11 mouse cellular contexts compared by ENCODE assay signal in the genomic region with DNA sequence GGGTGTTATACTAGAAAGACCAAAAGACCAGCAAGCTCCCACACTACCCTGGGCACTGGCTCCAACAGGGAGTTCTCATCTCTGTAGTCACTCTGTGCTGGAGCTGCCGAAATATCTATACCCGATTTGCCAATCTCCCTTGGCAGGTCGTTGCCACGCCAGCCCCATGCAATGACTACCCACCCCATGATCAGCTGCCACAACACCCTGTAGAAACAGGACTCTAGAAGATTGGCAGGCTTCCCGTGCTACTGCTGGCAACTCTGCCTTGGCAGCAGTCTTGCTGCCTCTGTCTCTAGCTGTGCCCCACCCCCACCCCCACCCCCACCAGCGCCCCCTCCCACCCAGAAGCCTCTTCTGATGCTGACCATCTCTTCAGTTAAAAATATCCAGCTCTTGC.
DNase-seq lines count a peak whose midpoint lies in the region.
"Had no signal": no experiment of that assay in that cellular context is flagged by ENCODE, and none has a peak within 500 bp of the region (broad histone marks: within the 10 kb centered on the region; RNA-seq: fewer than 3 reads in every experiment).

No protein-coding gene starts in this region.

- intact Hi-C loops in heart, postnatal 25 days (cut with DNase I): no loop called here
- intact Hi-C loops in heart, postnatal 10 days (cut with DNase I): no loop called here

- peak; percentile 85 for DNase-seq in heart, adult 11 months
- no peak for DNase-seq in heart, postnatal 25 days (ENCODE audit: low spot score)
- peak; percentile 3 for DNase-seq in layer of hippocampus, adult 11-12 months (ENCODE audit: low spot score)
- no peak for DNase-seq in layer of hippocampus, postnatal 25 days (ENCODE audit: extremely low spot score in 1 of 2, low spot score in 1 of 2)
- DNase-seq in brain, adult 2 months (ENCODE audit: low read depth, low spot score): peak; percentile 15
- peak; percentile 23 to 43 for DNase-seq in heart, postnatal 10 days
- no peak for DNase-seq in spleen, adult 12 weeks (ENCODE audit: low spot score)
- DNase-seq: gastrocnemius, postnatal 14 days; kidney, postnatal 4 days; retina, postnatal 1 day; thymus, postnatal 25 days had no signal

Comparison
In these comparisons a context has a peak if more than half of its experiments do, and no peak if none do; other contexts are left out.
1. DNase-seq: peak in heart, adult 11 months (single experiment), layer of hippocampus, adult 11-12 months (single experiment), brain, adult 2 months (single experiment) and heart, postnatal 10 days (2 of 2); none in heart, postnatal 25 days (single experiment), layer of hippocampus, postnatal 25 days (0 of 2) and spleen, adult 12 weeks (single experiment).